Mouse (Mus musculus) lung, adult 2 months (tissue): ENCODE measurements around the gene Nme4. TPM values are rescaled to one million over a fixed set of nuclear protein-coding genes. Genes with fewer than 3 reads are reported as not detected.
"Not testable (repeated sequence)": the region's sequence is repeated elsewhere in the genome, so short reads cannot be mapped to it uniquely, and the experiment has no call there.

ENCODE experiments used
- DNase-seq: peaks from one replicate; pipeline ENCODE4 v3.0.0; 2022
- H3K4me1 ChIP-seq: fragments of 200-500 bp; 2 replicates; pipeline ENCODE4 v1.6.1; 2011; ENCODE audit warnings: low read length; ENCODE audit not compliant: control insufficient read depth, insufficient read depth
- H3K4me3 ChIP-seq: fragments of 200-500 bp; replicated peaks from 2 replicates; pipeline ENCODE3; 2011; ENCODE audit warnings: low read depth, mild to moderate bottlenecking, control low read depth, low read length; ENCODE audit errors: extremely low read depth
- CTCF ChIP-seq: fragments of 200-500 bp; IDR thresholded peaks from 2 replicates; pipeline ENCODE4 v1.5.1; 2011; ENCODE audit warnings: mild to moderate bottlenecking, low read length, control low read depth; ENCODE audit not compliant: insufficient read depth
- POLR2A ChIP-seq: fragments of 200-500 bp; IDR thresholded peaks from 2 replicates; pipeline ENCODE4 v1.6.1; 2011; ENCODE audit warnings: low read depth, mild to moderate bottlenecking, control low read depth, low read length, borderline replicate concordance; ENCODE audit errors: extremely low read depth
- WGBS: fragments of 180-500 bp; shearing (Covaris S2); methylation state at CpG from one replicate; pipeline ENCODE4 v1.1.7; 2018; 5-methylcytosine and 5-hydroxymethylcytosine counted together
- polyA plus RNA-seq: library from polyadenylated mRNA; depleted of rRNA; stranded (reverse); fragments of >200 nt; gene quantifications from 2 replicates; pipeline ENCODE4 v1.2.3, GENCODE M21; 2012

The Nme4 gene
- polyA plus RNA-seq, 1 experiment: 7.5 TPM

DNA sequence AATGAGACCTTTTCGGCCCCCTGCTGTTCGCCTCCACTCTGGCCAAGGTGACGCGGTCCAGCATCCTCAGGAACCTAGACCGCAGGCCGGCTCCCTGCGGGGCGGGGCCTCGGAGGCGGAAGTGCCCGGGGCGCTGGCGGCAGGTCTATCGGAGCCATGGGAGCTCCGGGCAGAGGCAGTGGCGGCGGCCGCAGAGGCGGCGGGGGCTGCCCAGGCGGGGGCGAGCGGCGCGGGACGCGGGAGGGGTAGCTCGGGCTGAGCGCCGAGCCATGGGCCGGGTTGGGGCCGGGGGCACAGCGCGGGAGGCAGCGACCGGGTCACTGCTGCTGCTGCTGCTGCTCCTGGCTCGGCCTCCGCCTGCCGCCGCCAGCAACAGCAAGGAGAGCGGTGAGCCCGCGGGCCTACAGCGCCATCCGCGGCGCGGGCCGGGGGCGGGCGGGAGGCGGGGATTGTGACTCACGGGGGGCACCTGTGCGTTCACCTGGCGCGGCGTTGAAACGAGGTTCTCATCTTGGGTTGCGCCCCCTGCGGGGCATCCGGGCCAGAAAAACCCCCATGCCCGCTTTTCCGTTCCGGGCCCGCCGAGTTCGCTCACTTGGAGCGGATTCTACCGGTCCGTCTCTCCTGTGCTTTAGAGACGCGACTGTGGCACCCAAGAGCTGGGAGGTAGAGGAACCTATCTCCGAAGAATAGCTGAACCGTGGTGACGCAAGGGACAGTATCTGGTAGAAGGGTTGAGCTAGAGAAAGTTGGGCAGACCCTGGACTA lies 18.0 kb upstream of the Nme4 start, which contains the start of gene Tmem8:
Gene Tmem8 (plus strand): TSS at position 119 of the 768 bp plus-strand sequence.
- TF ChIP-seq POLR2A: no peak
- no peak for TF ChIP-seq CTCF
- peaks cover 5% of the 10 kb centered on the region; the same call in 1 of the 2 replicates for H3K4me1 ChIP-seq
- WGBS: under 1% methylated on average over 67 of the region's 75 CpGs
- H3K4me3 ChIP-seq: peak within 1 kb of the TSS; percentile 59
- peak; percentile 80 for DNase-seq

DNA sequence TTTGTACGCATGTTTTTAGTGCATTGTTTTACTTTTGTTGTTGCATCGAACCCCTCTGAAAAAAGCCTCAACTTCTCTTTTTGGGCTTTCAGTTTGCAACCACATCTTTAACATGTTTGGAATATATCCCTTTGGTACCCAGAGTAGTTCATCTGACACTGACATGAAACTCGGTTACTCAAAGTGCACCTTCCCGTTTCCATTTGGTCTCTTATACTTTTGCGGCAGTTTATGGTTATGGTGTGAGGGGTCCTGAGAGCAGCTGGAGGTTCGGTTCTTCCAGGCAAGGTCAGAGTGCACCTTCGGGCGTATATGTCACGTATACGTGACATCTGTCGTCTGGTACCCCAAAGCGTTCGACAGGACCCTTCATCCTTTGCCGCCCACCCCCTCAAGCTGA lies 17.3 kb upstream of the Nme4 start:
- no peak for TF ChIP-seq CTCF
- TF ChIP-seq POLR2A: no peak
- WGBS: 20% methylated on average over 14 of the region's 14 CpGs
- H3K4me1 ChIP-seq: peaks cover 5% of the 10 kb centered on the region; the same call in 1 of the 2 replicates

DNA sequence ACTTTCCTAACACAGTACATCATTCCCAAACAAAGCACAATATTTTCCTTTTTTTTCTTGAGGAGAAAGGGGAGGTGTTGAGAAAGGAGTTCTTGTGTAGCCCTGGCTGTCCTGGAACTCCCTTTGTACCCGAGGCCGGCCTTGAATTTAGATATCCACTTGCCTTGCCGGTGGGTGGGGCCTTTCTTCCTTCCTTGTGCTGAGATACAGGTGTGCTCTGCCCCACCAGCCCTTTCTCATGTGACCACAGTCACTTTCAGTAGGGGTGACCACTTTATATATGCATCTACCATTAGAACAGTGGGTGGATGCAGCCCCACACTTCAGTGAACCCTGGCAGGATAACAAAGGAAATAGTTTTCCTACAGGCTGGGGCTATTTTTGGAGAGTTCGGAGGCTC lies 16.3 kb upstream of the Nme4 start:
- no peak for DNase-seq
- peaks cover 5% of the 10 kb centered on the region; the same call in 1 of the 2 replicates for H3K4me1 ChIP-seq
- no peak for TF ChIP-seq POLR2A
- 34% methylated on average over 4 of the region's 4 CpGs for WGBS
- no peak overlapping the region for H3K4me3 ChIP-seq

More for the DNA sequence above, 17.3 kb upstream of the Nme4 start:
- H3K4me3 ChIP-seq: peak overlapping the region; percentile 16
- no peak for DNase-seq

DNA sequence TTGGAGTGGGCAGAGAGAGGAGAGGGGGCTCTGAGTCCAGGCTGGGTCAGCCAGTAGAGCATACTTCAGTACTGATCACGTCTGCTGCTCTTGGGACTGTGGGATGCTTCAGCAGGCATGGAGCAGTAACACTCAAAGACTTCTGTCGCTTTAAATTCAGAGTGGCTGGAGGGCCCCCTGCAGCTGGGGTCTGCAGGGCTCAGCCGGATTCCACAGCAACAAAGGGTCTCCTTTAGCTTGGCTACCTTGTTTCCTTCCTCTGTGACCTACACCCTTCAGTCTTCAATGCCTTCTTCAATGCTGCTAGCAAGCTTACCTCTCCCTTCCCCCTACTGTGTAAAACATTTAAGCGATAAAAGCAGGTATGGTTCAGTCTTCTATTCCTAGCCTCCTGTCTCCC lies 15.6 kb upstream of the Nme4 start:
- H3K4me1 ChIP-seq: peaks cover 5% of the 10 kb centered on the region; the same call in 1 of the 2 replicates
- no peak overlapping the region for H3K4me3 ChIP-seq
- no peak for DNase-seq
- 16% methylated on average over 4 of the region's 4 CpGs for WGBS
- TF ChIP-seq CTCF (no peak), POLR2A (no peak)

DNA sequence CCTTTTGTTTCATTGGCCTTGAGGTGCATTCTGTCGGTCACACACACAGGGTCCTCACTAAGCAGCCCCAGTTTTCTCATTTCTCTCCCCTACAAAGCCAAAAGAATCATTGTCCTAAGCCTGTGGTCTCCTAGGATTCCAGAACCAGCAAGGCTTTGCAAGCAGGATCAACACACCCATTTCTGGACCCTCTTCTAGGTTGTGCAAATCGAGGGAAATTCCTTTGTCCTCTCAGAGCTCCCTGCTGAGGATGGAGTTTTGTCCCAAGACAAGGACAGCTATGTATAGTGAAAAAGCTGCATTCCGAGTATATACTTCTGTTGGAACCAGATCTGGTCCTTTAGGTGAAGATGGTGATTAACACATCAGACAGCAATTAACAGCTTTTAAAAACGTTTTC lies 14.8 kb upstream of the Nme4 start:
- H3K4me3 ChIP-seq: no peak overlapping the region
- 41% methylated on average over 4 of the region's 4 CpGs for whole genome bisulfite sequencing
- TF ChIP-seq POLR2A: no peak
- TF ChIP-seq CTCF: no peak
- peaks cover 5% of the 10 kb centered on the region; the same call in 1 of the 2 replicates for H3K4me1 ChIP-seq
- DNase-seq: no peak

DNA sequence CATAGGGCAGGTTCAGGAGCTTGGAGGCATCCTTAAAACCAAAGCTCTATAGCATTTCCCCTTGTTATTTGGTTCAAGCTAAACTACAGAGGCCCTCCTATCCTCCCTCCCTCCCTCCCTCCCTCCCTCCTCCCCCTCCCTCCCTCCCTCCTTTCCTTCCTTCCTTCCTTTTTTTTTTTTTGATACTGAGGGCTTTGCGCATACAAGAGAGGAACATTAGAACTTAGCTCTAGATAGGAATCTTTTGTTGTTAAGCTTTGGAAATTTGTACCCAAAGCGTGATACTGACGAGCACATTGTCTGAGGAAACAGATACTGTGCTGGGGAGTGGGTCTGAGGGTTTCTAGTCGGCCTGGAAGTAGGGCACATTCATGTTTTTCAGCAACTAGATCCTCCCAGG lies 10.2 kb upstream of the Nme4 start:
- Histone ChIP-seq H3K4me3 (no peak overlapping the region), H3K4me1 (no peaks in the 10 kb centered on the region)
- DNase-seq: no peak
- WGBS: 33% methylated on average over 4 of the region's 4 CpGs
- TF ChIP-seq CTCF: no peak
- TF ChIP-seq POLR2A: no peak

DNA sequence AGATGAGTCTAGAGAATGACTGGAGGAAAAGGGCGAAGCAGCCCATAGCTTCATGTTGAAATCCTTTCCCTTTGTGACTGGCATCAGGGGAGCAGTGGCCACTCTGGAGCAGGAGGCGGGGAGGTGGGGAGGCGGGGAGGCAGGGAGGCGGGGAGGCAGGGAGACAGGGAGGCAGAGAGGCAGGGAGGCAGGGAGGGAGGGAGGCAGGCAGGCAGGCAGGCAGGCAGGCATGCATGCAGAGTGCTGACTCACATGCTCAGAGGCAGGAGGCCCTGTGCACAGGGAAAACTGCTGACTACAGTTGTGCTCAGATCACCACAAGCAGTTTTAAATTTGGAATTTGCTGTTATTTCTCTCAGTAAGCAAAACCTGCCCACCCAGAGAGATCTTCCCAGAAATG lies 6.1 kb upstream of the Nme4 start:
- DNase-seq: no peak
- WGBS: 29% methylated on average over 4 of the region's 4 CpGs
- Histone ChIP-seq H3K4me3 (no peak overlapping the region), H3K4me1 (no peaks in the 10 kb centered on the region)
- TF ChIP-seq POLR2A: no peak
- no peak for TF ChIP-seq CTCF

DNA sequence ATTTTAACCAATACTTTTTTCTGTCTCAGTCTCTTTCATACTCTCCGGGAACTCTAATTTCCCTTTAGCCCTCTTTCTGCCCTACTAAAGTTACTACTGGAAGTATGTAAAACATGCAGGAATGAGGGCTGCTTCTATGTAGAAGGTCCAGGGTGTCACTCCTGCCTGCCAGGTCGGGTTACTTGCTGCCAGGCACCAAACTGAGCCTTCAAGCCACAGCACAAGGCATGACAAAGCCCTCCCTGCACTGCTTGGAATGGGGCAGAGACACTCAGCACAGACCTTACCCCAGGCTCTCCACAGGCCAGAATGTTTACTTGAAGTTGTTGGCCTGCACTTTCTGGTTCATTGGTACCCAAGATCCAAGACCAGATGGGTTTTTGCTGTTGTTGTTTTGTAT lies 4.8 kb upstream of the Nme4 start:
- no peak for DNase-seq
- 49% methylated on average over 2 of the region's 2 CpGs for WGBS
- no peak overlapping the region for H3K4me3 ChIP-seq
- no peak for TF ChIP-seq CTCF
- TF ChIP-seq POLR2A: no peak
- H3K4me1 ChIP-seq: no peaks in the 10 kb centered on the region

DNA sequence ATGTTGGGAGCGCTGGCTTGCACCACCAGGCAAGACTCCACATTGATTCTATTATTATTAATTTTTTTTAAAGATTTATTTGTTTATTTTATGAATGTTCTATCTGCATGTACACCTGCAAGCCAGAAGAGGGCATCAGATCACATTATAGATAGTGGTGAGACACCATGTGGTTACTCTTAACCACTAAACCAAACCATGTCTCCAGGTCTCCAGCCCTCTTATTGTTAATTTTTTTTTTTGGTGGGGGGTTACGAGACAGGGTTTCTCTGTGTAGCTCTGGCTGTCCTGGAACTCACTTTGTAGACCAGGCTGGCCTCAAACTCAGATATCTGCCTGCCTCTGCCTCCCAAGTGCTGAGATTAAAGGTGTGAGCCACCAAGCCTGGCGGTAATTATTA lies 3.9 kb upstream of the Nme4 start:
- 55% methylated on average over 3 of the region's 3 CpGs for WGBS
- not testable (repeated sequence) for H3K4me1 ChIP-seq, DNase-seq, H3K4me3 ChIP-seq

DNA sequence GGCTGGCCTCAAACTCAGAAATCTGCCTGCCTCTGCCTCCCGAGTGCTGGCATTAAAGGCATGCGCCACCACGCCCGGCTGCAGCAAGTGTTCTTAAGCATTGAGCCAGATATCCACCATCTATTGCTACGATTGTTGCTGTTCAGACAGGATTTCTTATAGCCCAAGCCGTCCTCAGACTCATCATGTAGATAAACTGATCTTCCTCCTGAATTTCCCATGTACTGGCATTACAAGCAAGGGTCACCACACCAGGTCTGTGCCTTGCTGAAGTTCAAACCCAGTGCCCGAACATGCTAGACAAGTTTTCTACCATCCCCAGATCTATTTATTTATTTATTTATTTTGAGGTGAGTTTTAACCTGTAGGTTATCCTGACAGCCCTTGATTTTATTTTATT lies 3.1 kb upstream of the Nme4 start:
- no peak for TF ChIP-seq CTCF
- TF ChIP-seq POLR2A: no peak
- DNase-seq: no peak
- Histone ChIP-seq H3K4me3 (no peak overlapping the region), H3K4me1 (no peaks in the 10 kb centered on the region)
- 88% methylated on average over 7 of the region's 7 CpGs for WGBS

DNA sequence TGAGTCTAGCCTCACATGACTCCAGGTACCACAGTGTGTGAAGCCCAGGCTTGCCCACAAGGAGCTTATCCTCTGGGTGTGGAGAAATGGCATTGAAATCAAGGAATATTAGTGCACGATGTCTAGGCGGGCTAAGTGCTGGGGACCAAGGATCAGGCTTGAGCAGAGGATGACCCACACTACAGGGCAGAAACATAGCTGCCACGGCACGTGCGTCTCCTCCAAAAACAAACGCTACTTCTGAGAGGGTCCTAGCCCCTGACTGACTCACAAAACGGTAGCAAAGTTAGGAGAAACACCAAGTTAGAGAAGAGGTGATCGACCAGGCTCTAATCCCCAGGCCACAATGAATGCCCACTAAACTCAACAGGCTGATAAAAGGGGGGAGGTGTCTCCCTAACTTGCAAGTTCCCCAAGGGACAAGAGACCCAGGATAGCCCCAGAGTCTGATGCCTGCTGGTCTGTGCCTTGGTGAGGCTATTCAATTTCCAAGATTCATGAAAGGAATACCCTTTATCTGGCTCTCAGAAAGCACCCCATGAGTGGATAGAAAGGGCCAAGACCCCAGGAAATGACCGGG lies 781 bp downstream of the Nme4 start:
- DNase-seq: no peak
- no peaks in the 10 kb centered on the region for H3K4me1 ChIP-seq
- TF ChIP-seq POLR2A: no peak
- TF ChIP-seq CTCF: no peak
- 57% methylated on average over 9 of the region's 9 CpGs for WGBS
- no peak overlapping the region for H3K4me3 ChIP-seq
